Mouse (Mus musculus) CH12.LX (cell line): ENCODE data around the gene Mid1. TPM values are rescaled to one million over a fixed set of nuclear protein-coding genes. Genes with fewer than 3 reads are reported as not detected.

ENCODE experiments used
- DNase-seq: peaks from one replicate; pipeline ENCODE4 v3.0.0-alpha.2; 2013; ENCODE audit errors: extremely low read depth
- H3K27ac ChIP-seq: 2 replicates; pipeline ENCODE4 v1.5.1; 2012; ENCODE audit warnings: low read depth, mild to moderate bottlenecking, control low read depth, moderate library complexity; ENCODE audit not compliant: insufficient read depth
- H3K27me3 ChIP-seq: replicated peaks from 2 replicates; pipeline ENCODE3; 2012; ENCODE audit warnings: inconsistent platforms
- H3K36me3 ChIP-seq, 2 experiments: replicated peaks in 1 of 2; 2 replicates each; pipeline versions ENCODE3 to v1.6.1; 2012; ENCODE audit warnings: inconsistent platforms in 1 of 2, low read length in 1 of 2, mild to moderate bottlenecking in 1 of 2, mixed read lengths in 1 of 2, moderate library complexity in 1 of 2; ENCODE audit not compliant: control insufficient read depth in 1 of 2, insufficient read depth in 1 of 2
- H3K4me1 ChIP-seq, 2 experiments: 2 replicates each; pipeline ENCODE4 v1.6.1; 2012; ENCODE audit warnings: inconsistent platforms in 1 of 2, moderate library complexity in 1 of 2; ENCODE audit not compliant: insufficient read depth in 2 of 2, control insufficient read depth in 1 of 2
- H3K4me2 ChIP-seq: 2 replicates; pipeline ENCODE4 v1.6.1; 2012; ENCODE audit warnings: low read depth, mild to moderate bottlenecking, control low read depth; ENCODE audit not compliant: poor library complexity, insufficient read depth, severe bottlenecking
- H3K4me3 ChIP-seq, 3 experiments: fragments of 150-350 bp in 1 of 3; sonication (generic) in 1 of 3; replicated peaks in 1 of 3; 2 replicates each; pipeline versions ENCODE3 to v1.5.1; 2011 to 2012; ENCODE audit warnings: low read depth in 2 of 3, low read length in 2 of 3, mild to moderate bottlenecking in 2 of 3, moderate library complexity in 2 of 3, control low read depth in 1 of 3, improper control_type of control experiment in 1 of 3, inconsistent platforms in 1 of 3, mixed read lengths in 1 of 3; ENCODE audit not compliant: poor library complexity in 1 of 3
- H3K79me2 ChIP-seq: replicated peaks from 2 replicates; pipeline ENCODE4 v1.6.1; 2012; ENCODE audit warnings: mild to moderate bottlenecking, moderate library complexity; ENCODE audit not compliant: control insufficient read depth, poor library complexity, insufficient read depth, severe bottlenecking; ENCODE audit errors: extremely low read depth
- H3K9ac ChIP-seq: 2 replicates; pipeline ENCODE4 v1.6.1; 2012; ENCODE audit warnings: low read depth, mild to moderate bottlenecking, control low read depth, moderate library complexity; ENCODE audit not compliant: insufficient read depth
- H3K9me3 ChIP-seq: replicated peaks from 2 replicates; pipeline ENCODE3; 2012; ENCODE audit warnings: low read length, inconsistent platforms, mixed read lengths
- BHLHE40 ChIP-seq: IDR thresholded peaks from 2 replicates; pipeline ENCODE4 v1.6.1; 2011; ENCODE audit warnings: mild to moderate bottlenecking, low read depth, low read length, improper control_type of control experiment
- CHD1 ChIP-seq: IDR thresholded peaks from 2 replicates; pipeline ENCODE4 v1.6.1; 2012; ENCODE audit warnings: low read depth, low read length, improper control_type of control experiment, inconsistent platforms
- CTCF ChIP-seq, 2 experiments: IDR thresholded peaks in 1 of 2; conservative IDR thresholded peaks in 1 of 2; 2 replicates each; pipeline ENCODE4 v1.5.1; 2011 to 2012; ENCODE audit warnings: low read depth in 2 of 2, low read length in 2 of 2, improper control_type of control experiment in 1 of 2, inconsistent platforms in 1 of 2, mild to moderate bottlenecking in 1 of 2, moderate library complexity in 1 of 2
- ELF1 ChIP-seq: IDR thresholded peaks from 2 replicates; pipeline ENCODE4 v1.6.1; 2014; ENCODE audit warnings: low read depth, mild to moderate bottlenecking, inconsistent platforms, low read length, improper control_type of control experiment
- EP300 ChIP-seq: IDR thresholded peaks from 2 replicates; pipeline ENCODE4 v1.6.1; 2011; ENCODE audit warnings: low read length, improper control_type of control experiment
- ETS1 ChIP-seq: conservative IDR thresholded peaks from 2 replicates; pipeline ENCODE4 v1.6.1; 2012; ENCODE audit warnings: low read depth, mild to moderate bottlenecking, inconsistent platforms, low read length, improper control_type of control experiment, moderate library complexity
- GABPA ChIP-seq: IDR thresholded peaks from 2 replicates; pipeline ENCODE4 v1.6.1; 2012; ENCODE audit warnings: low read depth, low read length, improper control_type of control experiment, inconsistent platforms; ENCODE audit not compliant: insufficient replicate concordance
- KAT2A ChIP-seq: IDR thresholded peaks from 2 replicates; pipeline ENCODE4 v1.6.1; 2012; ENCODE audit warnings: low read length, improper control_type of control experiment, inconsistent platforms; ENCODE audit not compliant: insufficient replicate concordance
- MAFK ChIP-seq: IDR thresholded peaks from 2 replicates; pipeline ENCODE4 v1.6.1; 2011; ENCODE audit warnings: low read length, improper control_type of control experiment; ENCODE audit not compliant: insufficient replicate concordance
- MAX ChIP-seq: IDR thresholded peaks from 2 replicates; pipeline ENCODE4 v1.6.1; 2011; ENCODE audit warnings: low read length, improper control_type of control experiment
- MAZ ChIP-seq: IDR thresholded peaks from 2 replicates; pipeline ENCODE4 v1.6.1; 2012; ENCODE audit warnings: low read depth, mild to moderate bottlenecking, inconsistent platforms, low read length, improper control_type of control experiment, moderate library complexity
- PAX5 ChIP-seq: IDR thresholded peaks from 2 replicates; pipeline ENCODE4 v1.6.1; 2012; ENCODE audit warnings: low read length, inconsistent platforms, mixed read lengths
- RAD21 ChIP-seq: IDR thresholded peaks from 2 replicates; pipeline ENCODE4 v1.6.1; 2011; ENCODE audit warnings: low read depth, mild to moderate bottlenecking, low read length, improper control_type of control experiment, moderate library complexity
- SMC3 ChIP-seq: IDR thresholded peaks from 2 replicates; pipeline ENCODE4 v1.6.1; 2011; ENCODE audit warnings: low read depth, low read length, improper control_type of control experiment
- TBP ChIP-seq: conservative IDR thresholded peaks from 2 replicates; pipeline ENCODE4 v1.6.1; 2011; ENCODE audit warnings: low read depth, low read length, improper control_type of control experiment
- UBTF ChIP-seq: IDR thresholded peaks from 2 replicates; pipeline ENCODE4 v1.6.1; 2012; ENCODE audit warnings: low read depth, mild to moderate bottlenecking, inconsistent platforms, low read length, improper control_type of control experiment, moderate library complexity
- USF2 ChIP-seq: conservative IDR thresholded peaks from 2 replicates; pipeline ENCODE4 v1.6.1; 2011; ENCODE audit warnings: low read depth, low read length, improper control_type of control experiment
- ZMIZ1 ChIP-seq: IDR thresholded peaks from 2 replicates; pipeline ENCODE4 v1.6.1; 2012; ENCODE audit warnings: low read depth, mild to moderate bottlenecking, inconsistent platforms, low read length, improper control_type of control experiment
- ZNF384 ChIP-seq: IDR thresholded peaks from 2 replicates; pipeline ENCODE4 v1.6.1; 2012; ENCODE audit warnings: low read depth, low read length, improper control_type of control experiment, inconsistent platforms
- dilution Hi-C: fragments of 300-500 bp; cut with MboI; formaldehyde crosslinking; loops from 2 replicates; pipeline ENCODE4 v1.14.3; 2020; ENCODE audit warnings: low sequenced_read_pairs; ENCODE audit not compliant: extremely low pct_unique_long_range_greater_than_20kb, extremely low pct_ligation_motif_present
- in situ Hi-C: fragments of 300-500 bp; cut with MboI; formaldehyde crosslinking; loops from 3 replicates; pipeline ENCODE4 v1.14.3; 2019; ENCODE audit warnings: low sequenced_read_pairs, low pct_ligation_motif_present, low pct_unique_long_range_greater_than_20kb, mixed read lengths
- polyA plus RNA-seq: library from polyadenylated mRNA; unstranded; fragments of >175 nt; gene quantifications from 2 replicates; pipeline ENCODE4 v1.2.1, GENCODE M21; 2012; ENCODE audit warnings: low read depth; ENCODE audit not compliant: insufficient read length
- total RNA-seq, 2 experiments: library from RNA; depleted of rRNA; stranded (reverse); fragments of 300-350 nt in 1 of 2; fragments of >200 nt in 1 of 2; gene quantifications; 2 replicates each; pipeline ENCODE4 v1.2.3; 2012 to 2014

The Mid1 gene
- total and polyA plus RNA-seq, 3 experiments = 3.3 to 15.0 (median 6.2) TPM

DNA sequence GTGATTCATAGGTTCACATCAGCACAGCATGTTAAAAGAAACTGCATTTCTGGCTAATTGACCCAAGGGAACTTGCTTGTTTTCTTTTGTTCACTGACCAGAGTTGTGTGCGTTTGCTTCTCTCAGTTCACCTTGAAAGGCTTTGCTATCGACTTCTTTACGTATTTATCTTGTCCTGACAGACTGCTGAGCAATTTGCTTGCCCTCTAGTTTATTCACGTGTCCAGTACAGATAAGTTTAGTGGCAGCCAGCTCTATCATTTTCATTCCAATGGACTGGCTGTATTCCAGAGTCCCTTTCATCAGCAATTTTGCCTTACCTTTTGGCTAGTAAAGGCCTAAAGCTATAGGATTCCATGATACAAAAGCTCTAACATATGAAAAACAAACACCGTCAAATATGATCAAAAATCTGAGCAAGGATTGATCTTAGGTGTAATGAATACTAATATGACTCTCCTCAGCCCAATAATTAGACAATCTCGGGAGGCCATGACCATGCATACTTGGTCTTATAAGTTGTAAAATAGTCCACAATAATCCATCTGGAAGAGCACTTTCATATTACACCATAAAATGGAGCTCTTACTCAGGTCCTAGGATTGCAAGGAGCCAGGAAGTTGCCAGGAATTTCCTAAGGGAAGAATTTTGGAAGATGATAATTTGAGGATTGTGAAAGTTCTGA is 7.4 kb downstream of the Mid1 start:
- H3K79me2 ChIP-seq = no peaks in the 10 kb centered on the region
- TF ChIP-seq MAZ (no peak), TBP (no peak), GABPA (no peak), ZNF384 (no peak), USF2 (no peak), ELF1 (no peak), RAD21 (no peak), MAFK (no peak), PAX5 (no peak), UBTF (no peak), EP300 (no peak)
- no peaks in the 10 kb centered on the region for H3K9me3 ChIP-seq
- dilution Hi-C loops = no loop called here
- H3K4me2 ChIP-seq = no peak overlapping the region
- DNase-seq = no peak
- no peaks in the 10 kb centered on the region for H3K36me3 ChIP-seq
- H3K9ac ChIP-seq = no peak overlapping the region
- no peak overlapping the region for H3K4me3 ChIP-seq
- H3K4me1 ChIP-seq = peaks cover 0 to 3% of the 10 kb centered on the region in 2 experiments; a peak in 1 of 4 replicates
- in situ Hi-C loops = no loop called here
- H3K27ac ChIP-seq = no peak overlapping the region
- H3K27me3 ChIP-seq = no peaks in the 10 kb centered on the region

DNA sequence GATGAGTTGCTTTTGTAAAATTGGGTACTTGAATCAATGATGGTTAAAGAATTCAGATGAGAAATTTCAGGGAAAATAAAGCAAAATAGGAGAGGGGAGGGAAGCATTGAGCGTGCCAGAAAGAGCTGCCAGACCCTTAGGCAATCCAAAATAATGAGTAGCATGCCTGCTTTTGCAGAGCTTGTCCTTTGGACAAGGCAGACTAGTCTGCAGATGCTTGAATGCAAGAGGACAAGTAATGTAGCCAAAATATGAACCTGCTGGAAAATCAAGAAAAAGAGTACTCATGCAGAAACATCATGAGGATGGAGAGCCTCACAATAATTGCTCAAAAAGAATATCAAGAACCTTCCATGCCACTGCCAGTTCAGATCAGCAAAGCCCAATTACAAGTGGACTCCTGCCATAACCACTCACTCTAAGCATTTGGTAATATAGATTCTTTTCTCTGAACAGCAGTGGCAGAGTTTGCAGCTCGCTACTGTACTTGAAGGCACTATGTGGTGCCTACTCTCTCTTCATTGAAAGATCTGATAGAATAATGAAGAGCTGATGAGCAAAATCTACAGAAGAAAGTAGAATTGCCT is 19.1 kb downstream of the Mid1 start:
- in situ Hi-C loops = no loop called here
- DNase-seq = no peak
- TF ChIP-seq BHLHE40 = no peak

DNA sequence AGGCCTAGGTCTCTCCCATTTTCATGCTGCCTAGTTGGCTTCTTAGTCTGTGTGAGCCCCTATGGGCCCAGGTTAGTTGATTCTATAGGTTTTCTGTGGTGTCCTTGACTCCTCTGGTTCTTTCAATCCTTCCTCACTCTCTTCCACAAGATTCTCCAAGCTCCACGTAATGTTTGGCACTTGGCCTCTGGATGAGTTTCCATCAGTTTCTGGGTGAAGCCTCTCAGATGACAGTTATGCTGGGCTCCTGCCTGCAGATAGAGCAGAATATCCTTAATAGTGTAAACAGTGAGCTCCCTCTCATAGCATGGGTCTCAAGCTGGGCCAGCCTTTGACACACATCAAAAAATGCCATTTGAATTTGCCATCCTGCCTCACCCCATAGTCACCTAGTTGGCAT is 38.5 kb downstream of the Mid1 start:
- no peak for DNase-seq
- in situ Hi-C loops (no loop called here), dilution Hi-C loops (no loop called here)
- H3K36me3 ChIP-seq = no peaks in the 10 kb centered on the region
- H3K27me3 ChIP-seq = no peaks in the 10 kb centered on the region
- TF ChIP-seq MAX (no peak), ETS1 (no peak), CTCF (conservative IDR thresholded peaks at IDR 0.05 in 1 of 2, IDR thresholded peaks at IDR 0.05 in 1 of 2; ENCODE audit: low read depth in 2 of 2, low read length in 2 of 2) (no peak), USF2 (no peak), EP300 (no peak), KAT2A (no peak), MAFK (no peak), ZMIZ1 (no peak), CHD1 (no peak), SMC3 (no peak), BHLHE40 (no peak)
- no peak overlapping the region for H3K4me3 ChIP-seq
- no peaks in the 10 kb centered on the region for H3K79me2 ChIP-seq
- H3K4me2 ChIP-seq = no peak overlapping the region
- no peak overlapping the region for H3K9ac ChIP-seq
- H3K4me1 ChIP-seq = no peaks in the 10 kb centered on the region
- H3K27ac ChIP-seq = no peak overlapping the region
- no peaks in the 10 kb centered on the region for H3K9me3 ChIP-seq

More for the DNA sequence above, 19.1 kb downstream of the Mid1 start:
- Histone ChIP-seq H3K36me3 (no peaks in the 10 kb centered on the region), H3K79me2 (no peaks in the 10 kb centered on the region), H3K4me1 (no peaks in the 10 kb centered on the region), H3K4me2 (no peak overlapping the region), H3K9me3 (no peaks in the 10 kb centered on the region), H3K4me3 (no peak overlapping the region), H3K9ac (no peak overlapping the region), H3K27me3 (no peaks in the 10 kb centered on the region), H3K27ac (no peak overlapping the region)
- dilution Hi-C loops = no loop called here
